In genomic region chr2:71303221-71303620, GRCm38 (mm10) we compare ENCODE assay signal across 12 mouse cellular contexts.
A peak's percentile ranks its signal among the peaks of the same experiment; 100 is the strongest.
DNase-seq lines count a peak whose midpoint lies in the region; ATAC-seq and TF ChIP-seq lines count a peak whose summit lies in the region.
"Had no signal": no experiment of that assay in that cellular context is flagged by ENCODE, and none has a peak within 500 bp of the region (broad histone marks: within the 10 kb centered on the region; RNA-seq: fewer than 3 reads in every experiment).

No protein-coding gene starts in this region.

- no peak for DNase-seq in heart, postnatal 36 days
- peak; percentile 13 for DNase-seq in lung, postnatal 10 days
- no peak for DNase-seq in lung, adult 18-20 months
- DNase-seq in forebrain, postnatal 0 days: no peak
- peak; percentile 66 for DNase-seq in kidney, postnatal 14 days
- DNase-seq in B cell, adult 2 months: no peak
- DNase-seq: adrenal gland, adult 8-10 months; cerebellum, adult 18-20 months; liver, postnatal 0 days had no signal

- no peak overlapping the region for H3K4me3 ChIP-seq in heart, embryonic 16.5 days (ENCODE audit: low read length)
- H3K4me3 ChIP-seq in forebrain, postnatal 0 days (ENCODE audit: low read depth, low read length): no peak overlapping the region
- H3K4me3 ChIP-seq: erythroblast, embryonic 14.5 days; stomach, embryonic 15.5 days had no signal

- intact Hi-C loops in heart, postnatal 36 days (cut with DNase I): no loop called here

- no peaks in the 10 kb centered on the region for H3K27me3 ChIP-seq in heart, embryonic 16.5 days (ENCODE audit: control insufficient read depth, insufficient read depth, low read length)
- no peaks in the 10 kb centered on the region for H3K27me3 ChIP-seq in forebrain, postnatal 0 days (ENCODE audit: insufficient read depth, low read length)
- H3K27me3 ChIP-seq: stomach, embryonic 15.5 days had no signal

- H3K36me3 ChIP-seq in heart, embryonic 16.5 days (ENCODE audit: control insufficient read depth, insufficient read depth): peaks cover 14% of the 10 kb centered on the region
- H3K36me3 ChIP-seq in forebrain, postnatal 0 days (ENCODE audit: insufficient read depth): peaks cover 14% of the 10 kb centered on the region
- H3K36me3 ChIP-seq: stomach, embryonic 15.5 days had no signal

- H3K9ac ChIP-seq in heart, embryonic 16.5 days (ENCODE audit: low read length): no peak overlapping the region
- H3K9ac ChIP-seq in forebrain, postnatal 0 days: no peak overlapping the region
- H3K9ac ChIP-seq: liver, postnatal 0 days; stomach, embryonic 15.5 days had no signal

- peaks cover 12% of the 10 kb centered on the region; the same call in 1 of the 2 replicates for H3K4me1 ChIP-seq in heart, embryonic 16.5 days (ENCODE audit: control insufficient read depth, insufficient read depth, low read length)
- no peaks in the 10 kb centered on the region for H3K4me1 ChIP-seq in forebrain, postnatal 0 days (ENCODE audit: insufficient read depth)

- ATAC-seq in heart, embryonic 16.5 days (replicated peaks; ENCODE audit: extremely low read depth, insufficient read depth, low FRiP score): peak; percentile 37; the same call in 1 of the 2 replicates
- 0 out of 2 replicates have a peak, but pooled peaks have one; percentile 42 for ATAC-seq in forebrain, postnatal 0 days
- ATAC-seq: liver, postnatal 0 days had no signal

- H3K4me2 ChIP-seq in heart, embryonic 16.5 days (ENCODE audit: low read depth, low read length): no peak overlapping the region
- H3K4me2 ChIP-seq in forebrain, postnatal 0 days (ENCODE audit: low read depth): no peak overlapping the region
- H3K4me2 ChIP-seq: stomach, embryonic 15.5 days had no signal

- no peak overlapping the region; the same call in 1 of the 2 replicates for H3K27ac ChIP-seq in heart, embryonic 16.5 days (ENCODE audit: low read length)
- no peak overlapping the region for H3K27ac ChIP-seq in forebrain, postnatal 0 days (ENCODE audit: low read depth, low read length)
- H3K27ac ChIP-seq: stomach, embryonic 15.5 days had no signal

- H3K9me3 ChIP-seq in heart, embryonic 16.5 days (replicated peaks; ENCODE audit: control insufficient read depth, low read length): no peaks in the 10 kb centered on the region
- H3K9me3 ChIP-seq in forebrain, postnatal 0 days (ENCODE audit: low read length): no peaks in the 10 kb centered on the region
- H3K9me3 ChIP-seq: stomach, embryonic 15.5 days had no signal

- TF ChIP-seq CTCF in forebrain, postnatal 0 days (IDR thresholded peaks at IDR 0.05; ENCODE audit: low read depth): no peak

Comparison
In these comparisons a context has a peak if more than half of its experiments do, and no peak if none do; other contexts are left out.
1. DNase-seq: peak in lung, postnatal 10 days (single experiment) and kidney, postnatal 14 days (single experiment); none in heart, postnatal 36 days (0 of 2), lung, adult 18-20 months (0 of 2), forebrain, postnatal 0 days (single experiment) and B cell, adult 2 months (0 of 2).